In the genomic region with DNA sequence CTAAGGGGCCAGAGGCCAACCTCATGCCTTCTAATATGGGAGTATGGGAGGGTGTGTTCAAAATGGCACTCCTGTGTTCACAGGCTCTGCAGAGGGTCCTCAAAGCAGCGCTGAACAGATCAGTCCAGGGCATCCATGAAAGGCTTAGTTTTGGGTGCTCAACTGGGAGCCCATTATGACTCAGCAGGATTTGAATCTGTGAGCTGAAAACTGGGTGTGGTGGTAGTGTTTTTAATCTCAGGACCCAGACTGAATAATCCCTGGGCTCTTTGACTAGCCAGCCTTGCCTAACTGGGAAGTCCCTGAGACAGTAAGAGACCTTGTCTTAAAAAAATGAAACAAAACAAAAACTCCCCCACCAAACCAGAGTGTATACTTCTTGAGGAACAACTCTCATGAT, we compare ENCODE assay signal across 17 mouse cellular contexts.
"Had no signal": no experiment of that assay in that cellular context is flagged by ENCODE, and none has a peak within 500 bp of the region (broad histone marks: within the 10 kb centered on the region; RNA-seq: fewer than 3 reads in every experiment).

No protein-coding gene starts in this region.

- H3K27ac ChIP-seq: kidney, embryonic 15.5 days; left cerebral cortex, adult 2 months; limb, embryonic 12.5 days; limb, embryonic 15.5 days had no signal

- DNase-seq: kidney, adult 8-10 months; kidney, postnatal 10 days; kidney, postnatal 36 days; layer of hippocampus, postnatal 36 days; left cerebral cortex, postnatal 4 days; lung, adult 2 months; lung, postnatal 14 days; lung, postnatal 4 days; midbrain, embryonic 14.5 days; thymus, adult 2 months; thymus, postnatal 14 days had no signal

- H3K36me3 ChIP-seq: kidney, embryonic 15.5 days; limb, embryonic 12.5 days; limb, embryonic 15.5 days had no signal

- H3K9me3 ChIP-seq: kidney, embryonic 15.5 days; limb, embryonic 12.5 days; limb, embryonic 15.5 days had no signal

- H3K9ac ChIP-seq: kidney, embryonic 15.5 days; limb, embryonic 12.5 days; limb, embryonic 15.5 days had no signal

- ATAC-seq: intestine, postnatal 0 days had no signal

- H3K4me2 ChIP-seq: kidney, embryonic 15.5 days; limb, embryonic 12.5 days; limb, embryonic 15.5 days; midbrain, embryonic 11.5 days had no signal

- H3K27me3 ChIP-seq: kidney, embryonic 15.5 days; limb, embryonic 12.5 days; limb, embryonic 15.5 days had no signal

- H3K4me3 ChIP-seq: kidney, embryonic 15.5 days; left cerebral cortex, adult 2 months; limb, embryonic 12.5 days; limb, embryonic 15.5 days had no signal
